Mouse (Mus musculus): ENCODE measurements around the gene Orc2. TPM values are rescaled to one million over a fixed set of nuclear protein-coding genes. Genes with fewer than 3 reads are reported as not detected.
A peak's percentile ranks its signal among the peaks of the same experiment; 100 is the strongest.

The Orc2 gene
- polyA plus RNA-seq, 1 experiment from 2014 or later = 26.6 TPM

GRCm38 (mm10) chr1:58447766-58448165 lies 57.1 kb downstream of the Orc2 start:
- Histone ChIP-seq H3K9me3 (ENCODE audit: control insufficient read depth, low read length) (no peaks in the 10 kb centered on the region), H3K4me3 (replicated peaks; ENCODE audit: low read depth, low read length) (no peak overlapping the region), H3K36me3 (ENCODE audit: control insufficient read depth, insufficient read depth, low read length) (peaks cover 28% of the 10 kb centered on the region), H3K9ac (replicated peaks; ENCODE audit: low read length) (no peak overlapping the region), H3K27ac (replicated peaks; ENCODE audit: low read depth, low read length) (no peak overlapping the region), H3K27me3 (ENCODE audit: control insufficient read depth, insufficient read depth, low read length) (no peaks in the 10 kb centered on the region), H3K4me2 (ENCODE audit: low read length) (no peak overlapping the region), H3K4me1 (ENCODE audit: control insufficient read depth, insufficient read depth, low read length) (peaks cover 18% of the 10 kb centered on the region)
- DNase-seq (no peak), ATAC-seq (ENCODE audit: low FRiP score, low TSS enrichment) (no peak)
- 95% methylated on average over 7 of the region's 7 CpGs for WGBS

GRCm38 (mm10) chr1:58445861-58446260 lies 59.0 kb downstream of the Orc2 start:
- peak overlapping the region; percentile 68 for H3K4me3 ChIP-seq (replicated peaks; ENCODE audit: low read depth, low read length)
- 8% methylated on average over 11 of the region's 11 CpGs for WGBS
- H3K27me3 ChIP-seq (ENCODE audit: control insufficient read depth, insufficient read depth, low read length) = no peaks in the 10 kb centered on the region
- H3K9ac ChIP-seq (replicated peaks; ENCODE audit: low read length) = peak overlapping the region; percentile 83
- peaks cover 18% of the 10 kb centered on the region for H3K4me1 ChIP-seq (ENCODE audit: control insufficient read depth, insufficient read depth, low read length)
- peaks cover 28% of the 10 kb centered on the region for H3K36me3 ChIP-seq (ENCODE audit: control insufficient read depth, insufficient read depth, low read length)
- no peaks in the 10 kb centered on the region for H3K9me3 ChIP-seq (ENCODE audit: control insufficient read depth, low read length)
- peak overlapping the region; percentile 85 for H3K27ac ChIP-seq (replicated peaks; ENCODE audit: low read depth, low read length)
- DNase-seq (no peak), ATAC-seq (ENCODE audit: low FRiP score, low TSS enrichment) (no peak)
- H3K4me2 ChIP-seq (ENCODE audit: low read length) = peak overlapping the region; percentile 59

GRCm38 (mm10) chr1:58445143-58445722 lies 59.7 kb downstream of the Orc2 start, which contains the start of the genes Nif3l1 and Ppil3:
Nif3l1 (plus strand) TSS chr1:58445151.
Ppil3 (minus strand) TSS chr1:58445486.
- peak; percentile 93 for DNase-seq
- H3K4me3 ChIP-seq (replicated peaks; ENCODE audit: low read depth, low read length) = peak within 1 kb of the TSS; percentile 68
- ATAC-seq (ENCODE audit: low FRiP score, low TSS enrichment) = peak; percentile 95
- H3K4me1 ChIP-seq (ENCODE audit: control insufficient read depth, insufficient read depth, low read length) = peaks cover 18% of the 10 kb centered on the region
- H3K27ac ChIP-seq (replicated peaks; ENCODE audit: low read depth, low read length) = peak within 1 kb of the TSS; percentile 85
- H3K9me3 ChIP-seq (ENCODE audit: control insufficient read depth, low read length) = no peaks in the 10 kb centered on the region
- peak within 1 kb of the TSS; percentile 59 for H3K4me2 ChIP-seq (ENCODE audit: low read length)
- peaks cover 30% of the 10 kb centered on the region for H3K36me3 ChIP-seq (ENCODE audit: control insufficient read depth, insufficient read depth, low read length)
- peak within 1 kb of the TSS; percentile 83 for H3K9ac ChIP-seq (replicated peaks; ENCODE audit: low read length)
- H3K27me3 ChIP-seq (ENCODE audit: control insufficient read depth, insufficient read depth, low read length) = no peaks in the 10 kb centered on the region
- WGBS = under 1% methylated on average over 33 of the region's 33 CpGs

- peak overlapping the region; percentile 83 for H3K9ac ChIP-seq (replicated peaks; ENCODE audit: low read length)
- peak overlapping the region; percentile 85 for H3K27ac ChIP-seq (replicated peaks; ENCODE audit: low read depth, low read length)
- H3K36me3 ChIP-seq (ENCODE audit: control insufficient read depth, insufficient read depth, low read length) = peaks cover 35% of the 10 kb centered on the region
- no peak for DNase-seq
- ATAC-seq (ENCODE audit: low FRiP score, low TSS enrichment) = peak; percentile 9; the same call in 1 of the 2 replicates
- no peaks in the 10 kb centered on the region for H3K27me3 ChIP-seq (ENCODE audit: control insufficient read depth, insufficient read depth, low read length)
- H3K4me1 ChIP-seq (ENCODE audit: control insufficient read depth, insufficient read depth, low read length) = peaks cover 18% of the 10 kb centered on the region
- peak overlapping the region; percentile 68 for H3K4me3 ChIP-seq (replicated peaks; ENCODE audit: low read depth, low read length)
- 12% methylated on average over 10 of the region's 10 CpGs for WGBS
- H3K4me2 ChIP-seq (ENCODE audit: low read length) = peak overlapping the region; percentile 59
- H3K9me3 ChIP-seq (ENCODE audit: control insufficient read depth, low read length) = no peaks in the 10 kb centered on the region
Observed at GRCm38 (mm10) chr1:58444691-58445090, 60.2 kb downstream of the Orc2 start.

- H3K4me2 ChIP-seq (ENCODE audit: low read length) = no peak overlapping the region
- WGBS = 85% methylated on average over 3 of the region's 3 CpGs
- no peaks in the 10 kb centered on the region for H3K9me3 ChIP-seq (ENCODE audit: control insufficient read depth, low read length)
- peaks cover 17% of the 10 kb centered on the region for H3K36me3 ChIP-seq (ENCODE audit: control insufficient read depth, insufficient read depth, low read length)
- no peak for DNase-seq
- no peaks in the 10 kb centered on the region for H3K27me3 ChIP-seq (ENCODE audit: control insufficient read depth, insufficient read depth, low read length)
- H3K9ac ChIP-seq (replicated peaks; ENCODE audit: low read length) = no peak overlapping the region
- no peak overlapping the region for H3K4me3 ChIP-seq (replicated peaks; ENCODE audit: low read depth, low read length)
- no peak for ATAC-seq (ENCODE audit: low FRiP score, low TSS enrichment)
- no peak overlapping the region for H3K27ac ChIP-seq (replicated peaks; ENCODE audit: low read depth, low read length)
- H3K4me1 ChIP-seq (ENCODE audit: control insufficient read depth, insufficient read depth, low read length) = peaks cover 21% of the 10 kb centered on the region
Observed at GRCm38 (mm10) chr1:58424551-58424950, 80.4 kb downstream of the Orc2 start.

- Histone ChIP-seq H3K4me1 (ENCODE audit: control insufficient read depth, insufficient read depth, low read length) (peaks cover 21% of the 10 kb centered on the region), H3K9ac (replicated peaks; ENCODE audit: low read length) (peak within 1 kb of the TSS; percentile 100), H3K4me3 (replicated peaks; ENCODE audit: low read depth, low read length) (peak within 1 kb of the TSS; percentile 100), H3K27ac (replicated peaks; ENCODE audit: low read depth, low read length) (peak within 1 kb of the TSS; percentile 100), H3K27me3 (ENCODE audit: control insufficient read depth, insufficient read depth, low read length) (no peaks in the 10 kb centered on the region), H3K9me3 (ENCODE audit: control insufficient read depth, low read length) (no peaks in the 10 kb centered on the region), H3K4me2 (ENCODE audit: low read length) (peak within 1 kb of the TSS; percentile 67), H3K36me3 (ENCODE audit: control insufficient read depth, insufficient read depth, low read length) (peaks cover 26% of the 10 kb centered on the region)
- ATAC-seq (ENCODE audit: low FRiP score, low TSS enrichment) (peak; percentile 97), DNase-seq (peak; percentile 97)
- WGBS = under 1% methylated on average over 79 of the region's 79 CpGs
Observed at GRCm38 (mm10) chr1:58423371-58424248, 81.3 kb downstream of the Orc2 start, which contains the start of gene Clk1. Clk1 (minus strand) TSS chr1:58424066.

GRCm38 (mm10) chr1:58422879-58423278 lies 82.0 kb downstream of the Orc2 start:
- H3K4me1 ChIP-seq (ENCODE audit: control insufficient read depth, insufficient read depth, low read length) = peaks cover 21% of the 10 kb centered on the region
- peak overlapping the region; percentile 100 for H3K9ac ChIP-seq (replicated peaks; ENCODE audit: low read length)
- ATAC-seq (ENCODE audit: low FRiP score, low TSS enrichment) (peak; percentile 28; the same call in 1 of the 2 replicates), DNase-seq (peak; percentile 84)
- peak overlapping the region; percentile 67 for H3K4me2 ChIP-seq (ENCODE audit: low read length)
- 6% methylated on average over 13 of the region's 13 CpGs for WGBS
- peak overlapping the region; percentile 100 for H3K27ac ChIP-seq (replicated peaks; ENCODE audit: low read depth, low read length)
- peak overlapping the region; percentile 100 for H3K4me3 ChIP-seq (replicated peaks; ENCODE audit: low read depth, low read length)
- H3K9me3 ChIP-seq (ENCODE audit: control insufficient read depth, low read length) = no peaks in the 10 kb centered on the region
- H3K36me3 ChIP-seq (ENCODE audit: control insufficient read depth, insufficient read depth, low read length) = peaks cover 34% of the 10 kb centered on the region
- no peaks in the 10 kb centered on the region for H3K27me3 ChIP-seq (ENCODE audit: control insufficient read depth, insufficient read depth, low read length)

GRCm38 (mm10) chr1:58420961-58421360 lies 83.9 kb downstream of the Orc2 start:
- Histone ChIP-seq H3K4me2 (ENCODE audit: low read length) (0 out of 2 replicates have a peak overlapping the region, but pooled peaks have one; percentile 5), H3K36me3 (ENCODE audit: control insufficient read depth, insufficient read depth, low read length) (peaks cover 52% of the 10 kb centered on the region), H3K9me3 (ENCODE audit: control insufficient read depth, low read length) (no peaks in the 10 kb centered on the region), H3K27me3 (ENCODE audit: control insufficient read depth, insufficient read depth, low read length) (no peaks in the 10 kb centered on the region), H3K4me3 (replicated peaks; ENCODE audit: low read depth, low read length) (no peak overlapping the region), H3K27ac (replicated peaks; ENCODE audit: low read depth, low read length) (no peak overlapping the region), H3K4me1 (ENCODE audit: control insufficient read depth, insufficient read depth, low read length) (peaks cover 21% of the 10 kb centered on the region), H3K9ac (replicated peaks; ENCODE audit: low read length) (no peak overlapping the region)
- no peak for DNase-seq
- no peak for ATAC-seq (ENCODE audit: low FRiP score, low TSS enrichment)
- WGBS = 79% methylated on average over 7 of the region's 7 CpGs

Data from midbrain, embryonic 14.5 days (tissue).